Mouse (Mus musculus) mammary gland, adult 2 months (tissue): ENCODE results near the gene Olfr1036. TPM values are rescaled to one million over a fixed set of nuclear protein-coding genes. Genes with fewer than 3 reads are reported as not detected.

Experiments
- polyA plus RNA-seq: library from polyadenylated mRNA; depleted of rRNA; stranded (reverse); fragments of >200 nt; gene quantifications from 2 replicates; pipeline ENCODE4 v1.2.3, GENCODE M21; 2012; ENCODE audit warnings: low replicate concordance; rRNA removed

Olfr1036 gene
- not detected in 2 replicates for polyA plus RNA-seq

GRCm38 (mm10) chr2:86073692-86074091 lies at the start of gene Olfr1036:
Gene Olfr1036 (plus strand): TSS chr2:86073992.

GRCm38 (mm10) chr2:86045561-86045960 lies 28.2 kb upstream of the Olfr1036 start, which contains the start of gene Olfr1034:
Gene Olfr1034 (plus strand): TSS chr2:86045861.

GRCm38 (mm10) chr2:86087285-86087684 lies 13.5 kb downstream of the Olfr1036 start, which contains the start of gene Olfr1037:
Gene Olfr1037 (minus strand): TSS chr2:86087385.

Other genes starting within 250 kb of the Olfr1036 start
- not detected in 2 replicates for gene Olfr1019, start 228.5 kb upstream of the Olfr1036 start, polyA plus RNA-seq
- gene Olfr1020, start 227.0 kb upstream of the Olfr1036 start, polyA plus RNA-seq: not detected in 2 replicates
- not detected in 2 replicates for gene Olfr1022, start 205.4 kb upstream of the Olfr1036 start, polyA plus RNA-seq
- not detected in 2 replicates for gene Olfr1023, start 188.4 kb upstream of the Olfr1036 start, polyA plus RNA-seq
- gene Olfr1024, start 168.9 kb upstream of the Olfr1036 start, polyA plus RNA-seq: not detected in 2 replicates
- gene Olfr1025-ps1, start 158.8 kb upstream of the Olfr1036 start, polyA plus RNA-seq: not detected in 2 replicates
- not detected in 2 replicates for gene Olfr1026, start 152.4 kb upstream of the Olfr1036 start, polyA plus RNA-seq
- gene Olfr1028, start 123.6 kb upstream of the Olfr1036 start, polyA plus RNA-seq: not detected in 2 replicates
- gene Olfr1029, start 100.1 kb upstream of the Olfr1036 start, polyA plus RNA-seq: not detected in 2 replicates
- gene Olfr1030, start 94.7 kb upstream of the Olfr1036 start, polyA plus RNA-seq: not detected in 2 replicates
- gene Olfr1031, start 83.7 kb upstream of the Olfr1036 start, polyA plus RNA-seq: not detected in 2 replicates
- not detected in 2 replicates for gene Olfr1032, start 68.5 kb upstream of the Olfr1036 start, polyA plus RNA-seq
- gene Olfr1033, start 53.4 kb upstream of the Olfr1036 start, polyA plus RNA-seq: 0.29 and 0.73 TPM in 2 replicates
- gene Olfr1034, start 28.1 kb upstream of the Olfr1036 start, polyA plus RNA-seq: 0.20 TPM in 1 of 2 replicates, not detected in the other
- not detected in 2 replicates for gene Olfr1037, start 13.4 kb downstream of the Olfr1036 start, polyA plus RNA-seq
- gene Olfr1039, start 61.9 kb downstream of the Olfr1036 start, polyA plus RNA-seq: not detected in 2 replicates
- gene Olfr1040, start 72.7 kb downstream of the Olfr1036 start, polyA plus RNA-seq: not detected in 2 replicates
- gene Olfr1042, start 87.8 kb downstream of the Olfr1036 start, polyA plus RNA-seq: not detected in 2 replicates
- gene Olfr1043, start 93.5 kb downstream of the Olfr1036 start, polyA plus RNA-seq: not detected in 2 replicates
- gene Olfr1044, start 103.8 kb downstream of the Olfr1036 start, polyA plus RNA-seq: not detected in 2 replicates
- gene Olfr52, start 111.7 kb downstream of the Olfr1036 start, polyA plus RNA-seq: not detected in 2 replicates
- gene Olfr1045, start 129.0 kb downstream of the Olfr1036 start, polyA plus RNA-seq: not detected in 2 replicates
- not detected in 2 replicates for gene Olfr1046, start 145.3 kb downstream of the Olfr1036 start, polyA plus RNA-seq
- gene Olfr1047, start 157.4 kb downstream of the Olfr1036 start, polyA plus RNA-seq: not detected in 2 replicates
- not detected in 2 replicates for gene Olfr1048, start 166.3 kb downstream of the Olfr1036 start, polyA plus RNA-seq
- gene Olfr1049, start 184.3 kb downstream of the Olfr1036 start, polyA plus RNA-seq: not detected in 2 replicates
- gene Olfr1051, start 205.1 kb downstream of the Olfr1036 start, polyA plus RNA-seq: not detected in 2 replicates
- not detected in 2 replicates for gene Olfr1052, start 218.5 kb downstream of the Olfr1036 start, polyA plus RNA-seq
- not detected in 2 replicates for gene Olfr1053, start 241.3 kb downstream of the Olfr1036 start, polyA plus RNA-seq